Mouse (Mus musculus) cortical plate, adult 2 months (tissue): ENCODE data around the gene Pou3f3. TPM values are rescaled to one million over a fixed set of nuclear protein-coding genes. Genes with fewer than 3 reads are reported as not detected.

Experiments used
- H3K27ac ChIP-seq: fragments of 200-500 bp; 2 replicates; pipeline ENCODE4 v1.5.1; 2012; ENCODE audit warnings: low read length, control low read depth, inconsistent platforms; ENCODE audit not compliant: insufficient read depth
- H3K4me1 ChIP-seq: fragments of 200-500 bp; 2 replicates; pipeline ENCODE4 v1.6.1; 2011; ENCODE audit warnings: low read length; ENCODE audit not compliant: control insufficient read depth, insufficient read depth
- H3K4me3 ChIP-seq: fragments of 200-500 bp; 2 replicates; pipeline ENCODE4 v1.5.1; 2011; ENCODE audit warnings: mild to moderate bottlenecking, low read length, control low read depth; ENCODE audit not compliant: insufficient read depth
- CTCF ChIP-seq: fragments of 200-500 bp; IDR thresholded peaks from 2 replicates; pipeline ENCODE4 v1.5.1; 2011; ENCODE audit warnings: mild to moderate bottlenecking, control low read depth, low read length; ENCODE audit not compliant: insufficient read depth; ENCODE audit errors: extremely low read depth
- POLR2A ChIP-seq: fragments of 200-500 bp; IDR thresholded peaks from 2 replicates; pipeline ENCODE4 v1.6.1; 2011; ENCODE audit warnings: mild to moderate bottlenecking, low read length, control low read depth; ENCODE audit not compliant: insufficient read depth; ENCODE audit errors: extremely low read depth
- polyA plus RNA-seq: library from polyadenylated mRNA; depleted of rRNA; stranded (reverse); fragments of >200 nt; gene quantifications from 2 replicates; pipeline ENCODE4 v1.2.3, GENCODE M21; 2012

Pou3f3 gene
- polyA plus RNA-seq, 1 experiment: 37.5 TPM

- Histone ChIP-seq H3K4me1 (no peaks in the 10 kb centered on the region), H3K27ac (peak overlapping the region; percentile 92), H3K4me3 (peak overlapping the region; percentile 93)
- TF ChIP-seq POLR2A (0 out of 2 replicates have a peak, but pooled peaks have one; percentile 35), CTCF (no peak)
Observed at GRCm38 (mm10) chr1:42693101-42693715, 2.4 kb upstream of the Pou3f3 start.

DNA sequence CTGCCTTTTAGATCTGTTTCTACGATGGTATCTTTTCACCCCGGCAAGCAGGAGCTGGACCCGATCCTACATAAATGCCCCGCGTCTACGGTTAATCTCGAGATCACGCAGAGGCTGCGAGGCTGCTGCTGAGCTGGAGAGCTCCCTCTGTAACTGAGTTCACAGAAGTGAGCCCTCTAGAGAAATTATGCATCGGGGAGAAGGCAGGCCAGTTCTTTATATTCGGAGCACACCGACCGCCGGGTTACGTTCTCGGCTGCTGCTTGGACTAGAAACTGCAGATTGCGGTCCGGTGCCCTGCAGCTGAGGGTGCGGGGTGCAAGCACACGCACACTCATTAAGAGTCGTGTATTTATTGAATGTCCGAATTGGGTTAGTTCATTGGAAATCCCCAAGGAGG is 1.7 kb upstream of the Pou3f3 start:
- peak overlapping the region; percentile 93 for H3K4me3 ChIP-seq
- TF ChIP-seq POLR2A (peak; percentile 63), CTCF (no peak)
- no peaks in the 10 kb centered on the region for H3K4me1 ChIP-seq
- peak overlapping the region; percentile 92 for H3K27ac ChIP-seq

GRCm38 (mm10) chr1:42694290-42694664 is 1.3 kb upstream of the Pou3f3 start:
- H3K27ac ChIP-seq: peak overlapping the region; percentile 95
- H3K4me1 ChIP-seq: no peaks in the 10 kb centered on the region
- peak overlapping the region; percentile 93 for H3K4me3 ChIP-seq
- TF ChIP-seq CTCF (no peak), POLR2A (peak; percentile 18; the same call in 1 of the 2 replicates)

- H3K4me1 ChIP-seq: no peaks in the 10 kb centered on the region
- peak overlapping the region; percentile 96 for H3K27ac ChIP-seq
- H3K4me3 ChIP-seq: peak overlapping the region; percentile 93
- TF ChIP-seq CTCF: no peak
- no peak for TF ChIP-seq POLR2A
Observed at GRCm38 (mm10) chr1:42694665-42695577, 647 bp upstream of the Pou3f3 start.

- peak overlapping the region; percentile 93 for H3K4me3 ChIP-seq
- TF ChIP-seq POLR2A (no peak), CTCF (no peak)
- H3K4me1 ChIP-seq: no peaks in the 10 kb centered on the region; the same call in 1 of the 2 replicates
- peak overlapping the region; percentile 80 for H3K27ac ChIP-seq
Observed at GRCm38 (mm10) chr1:42696371-42697031, 933 bp downstream of the Pou3f3 start.

- H3K4me3 ChIP-seq: peak overlapping the region; percentile 93
- TF ChIP-seq CTCF (no peak), POLR2A (no peak)
- H3K27ac ChIP-seq: peak overlapping the region; percentile 97
- H3K4me1 ChIP-seq: no peaks in the 10 kb centered on the region; the same call in 1 of the 2 replicates
Observed at GRCm38 (mm10) chr1:42697321-42697755, 1.8 kb downstream of the Pou3f3 start.

- TF ChIP-seq CTCF (no peak), POLR2A (no peak)
- Histone ChIP-seq H3K27ac (peak overlapping the region; percentile 97), H3K4me3 (peak overlapping the region; percentile 93), H3K4me1 (no peaks in the 10 kb centered on the region; the same call in 1 of the 2 replicates)
Observed at GRCm38 (mm10) chr1:42697756-42698583, 2.4 kb downstream of the Pou3f3 start.

DNA sequence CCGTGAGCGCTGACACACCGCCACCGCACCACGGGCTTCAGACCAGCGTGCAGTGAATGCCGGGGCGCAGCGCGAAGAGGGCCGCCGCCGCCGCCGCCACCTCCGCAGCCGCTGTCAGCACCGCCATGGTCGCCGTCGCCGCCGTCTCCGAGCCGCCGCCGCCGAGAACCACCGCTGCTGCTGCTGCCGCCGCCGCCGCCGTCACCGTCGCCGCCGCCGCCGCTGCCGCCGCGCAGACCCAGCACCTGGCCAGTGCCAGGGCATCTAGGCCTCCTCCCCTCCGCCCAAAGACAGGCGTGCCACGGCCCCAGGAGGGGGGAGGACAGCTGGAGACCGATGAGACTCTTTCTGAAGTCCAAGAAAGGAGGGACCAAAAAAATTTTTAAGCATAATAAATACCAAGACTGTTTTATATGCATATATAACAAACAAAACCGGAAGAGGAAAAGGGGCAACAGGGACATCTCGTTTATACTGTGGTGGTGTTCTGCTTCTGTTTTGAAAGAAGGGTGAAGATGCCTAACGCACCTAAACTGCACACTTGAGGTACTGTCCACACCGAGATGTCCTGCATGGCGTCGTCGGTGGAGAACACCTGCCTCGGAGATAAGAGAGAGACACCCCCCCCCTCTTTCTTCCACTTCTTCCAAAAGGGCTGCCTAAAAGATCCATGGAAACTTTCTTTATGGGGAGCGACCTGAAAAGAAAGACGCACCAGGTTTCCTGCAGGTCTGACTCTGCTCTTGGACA is 3.2 kb downstream of the Pou3f3 start:
- Histone ChIP-seq H3K4me3 (peak overlapping the region; percentile 93), H3K27ac (peak overlapping the region; percentile 97), H3K4me1 (no peaks in the 10 kb centered on the region; the same call in 1 of the 2 replicates)
- TF ChIP-seq CTCF: no peak
- no peak for TF ChIP-seq POLR2A

DNA sequence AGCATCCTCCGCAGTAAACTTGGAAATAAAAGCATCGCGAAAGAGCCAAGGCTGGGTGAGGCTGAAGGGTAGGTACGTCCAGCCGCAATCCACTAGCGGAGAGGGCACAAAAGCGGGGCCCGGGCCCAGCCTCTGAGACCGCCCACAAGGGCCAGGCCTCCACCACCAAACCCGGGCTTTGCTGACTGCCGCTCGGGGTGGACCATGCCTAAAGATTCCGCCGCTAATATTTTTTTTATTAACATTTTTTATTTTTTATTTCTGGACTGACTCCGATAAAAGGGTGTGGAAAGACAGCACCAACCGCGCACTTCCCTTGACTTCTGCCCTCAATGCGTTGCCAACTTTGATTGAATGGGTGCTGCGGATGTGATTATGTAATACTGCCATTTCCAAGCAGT is 3.9 kb downstream of the Pou3f3 start:
- H3K4me1 ChIP-seq: no peaks in the 10 kb centered on the region; the same call in 1 of the 2 replicates
- peak overlapping the region; percentile 97 for H3K27ac ChIP-seq
- H3K4me3 ChIP-seq: peak overlapping the region; percentile 93
- TF ChIP-seq POLR2A: no peak
- no peak for TF ChIP-seq CTCF
